Mouse (Mus musculus): ENCODE measurements at regions not wholly inside any gene's neighbourhood (a gene's known extent, or its start where the extent isn't known, plus 50 kb on each side); places are given as distances from the start of the nearest gene placed in this dataset.

- DNase-seq: no peak
These were observed 314.0 kb upstream of the Agtr1b start for GRCm38 (mm10) chr3:20680944-20681494.

- no peak for DNase-seq
These were observed 294.9 kb upstream of the Agtr1b start for GRCm38 (mm10) chr3:20661883-20662282.

DNA sequence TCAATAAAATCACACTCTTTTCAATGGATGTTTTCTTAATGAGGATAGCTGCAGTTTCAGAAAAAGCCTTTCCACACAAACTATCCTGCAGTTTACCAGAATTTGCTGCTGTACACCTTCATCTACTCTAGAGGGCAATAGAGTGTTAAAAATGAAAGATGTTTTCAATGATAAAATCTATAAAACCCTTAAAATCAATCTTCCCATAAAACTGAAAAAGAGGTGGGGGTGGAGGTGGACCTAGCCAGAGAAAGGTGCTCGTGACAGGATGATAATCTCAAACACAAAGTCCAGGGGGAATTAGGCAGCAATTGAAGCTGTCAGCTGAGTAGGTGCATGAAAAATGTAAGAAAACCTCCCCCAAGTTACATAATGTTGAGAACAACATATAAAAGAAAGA is 288.4 kb upstream of the Agtr1b start:
- DNase-seq: no peak

All from adrenal gland, postnatal 36 days (tissue).